Mouse (Mus musculus) kidney, postnatal 4 days (tissue): ENCODE measurements around the gene Vdac2.

Source experiments
- DNase-seq, 2 experiments: peaks; one replicate each; pipeline ENCODE4 v3.0.0; 2021; ENCODE audit warnings: mixed read lengths in 2 of 2

Vdac2 gene

GRCm38 (mm10) chr14:21853456-21854109 lies 28.5 kb downstream of the Vdac2 start:
- peak; percentile 83 to 89 for DNase-seq

- DNase-seq: no peak
These were observed 29.2 kb downstream of the Vdac2 start for GRCm38 (mm10) chr14:21854271-21854670.

GRCm38 (mm10) chr14:21855961-21856360 lies 30.9 kb downstream of the Vdac2 start:
- DNase-seq: peak in 1 of 2 experiments; percentile 27

- peak in 1 of 2 experiments; percentile 29 for DNase-seq
These were observed 31.8 kb downstream of the Vdac2 start for GRCm38 (mm10) chr14:21856886-21857285.

GRCm38 (mm10) chr14:21866291-21866690 lies 41.3 kb downstream of the Vdac2 start:
- no peak for DNase-seq

GRCm38 (mm10) chr14:21866816-21867215 lies 41.8 kb downstream of the Vdac2 start:
- DNase-seq: no peak

GRCm38 (mm10) chr14:21890430-21890829 lies 65.4 kb downstream of the Vdac2 start:
- peak; percentile 27 to 45 for DNase-seq

- DNase-seq: peak; percentile 64 to 77
These were observed 66.7 kb downstream of the Vdac2 start for GRCm38 (mm10) chr14:21891581-21892340.

GRCm38 (mm10) chr14:21892341-21892659 lies 67.3 kb downstream of the Vdac2 start:
- no peak for DNase-seq
